Mouse (Mus musculus) urinary bladder, postnatal 25 days (tissue): ENCODE measurements at regions not wholly inside any gene's neighbourhood (a gene's known extent, or its start where the extent isn't known, plus 50 kb on each side); places are given as distances from the start of the nearest gene placed in this dataset.

ENCODE experiments used
- DNase-seq: peaks from one replicate; pipeline ENCODE4 v3.0.0; 2022; ENCODE audit warnings: low spot score

DNA sequence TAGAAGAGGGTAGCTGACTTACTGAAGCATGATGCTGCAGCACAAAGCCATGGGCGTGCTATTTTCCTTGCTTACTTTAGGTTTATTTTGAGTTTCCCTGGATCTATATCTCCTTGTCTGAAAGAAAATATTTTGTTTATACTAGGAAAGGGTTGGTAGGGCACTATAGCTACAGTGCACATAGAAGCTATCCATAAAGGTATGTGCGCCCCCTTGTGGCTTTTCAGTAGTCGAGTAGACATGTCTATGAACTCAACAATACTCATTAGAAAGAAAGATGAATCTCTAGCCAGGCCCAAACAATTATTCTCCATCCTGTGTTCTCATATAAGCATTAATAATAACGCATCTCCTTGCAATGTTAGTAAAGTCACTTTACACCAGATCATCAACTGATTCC, 114.3 kb downstream of the Rab38 start:
- peak; percentile 64 for DNase-seq

DNA sequence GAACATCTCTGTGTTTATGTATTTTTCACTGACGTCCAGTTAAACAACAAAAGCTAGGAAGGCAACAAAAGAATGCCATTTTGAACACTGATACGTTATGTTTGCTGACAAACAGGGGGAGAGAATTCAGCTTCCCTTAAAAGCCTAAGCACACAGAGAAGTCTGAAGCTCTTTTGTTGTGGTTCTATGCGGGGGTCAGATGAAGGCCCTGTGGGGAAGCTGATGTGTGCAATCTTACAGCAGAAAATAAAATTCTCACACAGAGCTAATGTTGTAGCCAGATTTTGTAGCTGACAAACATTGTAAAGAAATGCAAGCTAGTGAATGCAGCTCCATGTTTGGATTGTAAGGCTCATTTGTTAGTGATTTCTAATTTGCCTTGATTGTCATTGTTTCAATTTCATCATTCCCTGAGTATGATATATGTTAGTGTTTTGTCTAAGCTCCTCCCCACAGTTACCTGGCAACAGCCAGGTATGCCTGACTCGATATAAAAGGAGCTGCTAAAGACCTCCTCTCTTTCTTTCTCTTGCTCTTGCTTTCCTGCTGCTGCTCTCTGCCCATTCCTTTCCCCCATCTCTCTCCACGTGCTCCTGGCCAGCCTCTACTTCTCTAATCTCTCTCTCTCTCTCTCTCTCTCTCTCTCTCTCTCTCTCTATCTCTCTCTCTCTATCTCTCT, 115.0 kb downstream of the Rab38 start:
- DNase-seq: no peak

DNA sequence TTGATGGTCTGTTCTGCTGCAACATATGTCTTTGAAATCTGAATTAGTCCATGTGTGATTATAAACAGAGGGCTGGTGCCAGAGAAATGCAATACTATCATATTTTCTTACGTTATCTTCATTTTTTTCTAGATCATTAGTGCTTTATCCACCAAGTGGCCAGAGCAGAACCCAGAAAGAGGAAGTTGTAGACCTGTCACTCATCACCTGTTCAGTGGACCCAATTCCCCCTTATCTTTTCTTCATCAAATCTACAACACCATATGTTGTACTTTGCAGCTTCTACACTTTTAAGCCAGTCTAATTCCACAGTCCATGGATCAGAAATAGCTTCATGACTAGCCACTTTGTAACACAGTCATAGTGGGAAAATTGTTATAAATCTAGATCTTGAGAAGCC, 145.0 kb downstream of the Rab38 start:
- no peak for DNase-seq

DNA sequence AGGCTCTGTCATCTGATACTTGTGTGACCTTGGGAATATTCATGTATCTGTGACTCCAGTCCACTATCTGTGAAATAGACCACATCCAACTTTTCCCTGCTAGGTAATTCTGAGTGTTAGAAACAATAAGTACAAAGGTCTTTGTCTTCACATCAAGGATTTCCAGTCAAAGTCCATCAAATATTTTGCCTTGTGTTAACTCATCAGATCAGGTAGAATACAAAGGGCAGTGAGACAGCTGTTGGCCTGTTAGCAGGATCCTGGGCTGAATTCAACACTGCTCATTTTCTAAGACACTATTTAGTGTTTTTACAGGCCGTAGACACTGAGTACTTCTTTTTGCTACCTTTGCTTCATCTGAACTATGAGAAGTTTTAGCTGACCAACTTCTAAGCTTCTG, 170.7 kb downstream of the Rab38 start:
- no peak for DNase-seq
